Mouse (Mus musculus) liver, embryonic 14.5 days (tissue): ENCODE measurements at regions not wholly inside any gene's neighbourhood (a gene's known extent, or its start where the extent isn't known, plus 50 kb on each side); places are given as distances from the start of the nearest gene placed in this dataset.

ENCODE experiments used
- CTCF ChIP-seq: IDR thresholded peaks from 2 replicates; pipeline ENCODE4 v1.5.1; 2016; ENCODE audit warnings: antibody characterized with exemption, low read depth, control low read depth
- EP300 ChIP-seq: IDR thresholded peaks from 2 replicates; pipeline ENCODE4 v1.6.1; 2016; ENCODE audit warnings: antibody characterized with exemption, low read depth

GRCm38 (mm10) chr15:10799656-10800055, 85.2 kb upstream of the Rai14 start:
- TF ChIP-seq EP300 (no peak), CTCF (no peak)
